Mouse (Mus musculus) kidney, postnatal 0 days (tissue): Measurements from ENCODE around the gene Gm20388. TPM values are rescaled to one million over a fixed set of nuclear protein-coding genes. Genes with fewer than 3 reads are reported as not detected.

Experiments
- ATAC-seq: fragments of 200-750 bp; cut with Nextera tagmentation; replicated peaks from 2 replicates; pipeline ENCODE4 v1.8.0; 2017; ENCODE audit warnings: low read depth, moderate number of reproducible peaks, moderate TSS enrichment, moderate library complexity; ENCODE audit not compliant: low FRiP score
- DNase-seq: peaks from one replicate; pipeline ENCODE4 v3.0.0-alpha.2; 2016; ENCODE audit warnings: low spot score
- H3K27ac ChIP-seq: fragments of 300-500 bp; sonication (generic); 2 replicates; pipeline ENCODE4 v1.5.1; 2014; ENCODE audit warnings: mild to moderate bottlenecking
- H3K27me3 ChIP-seq: fragments of 300-500 bp; sonication (generic); 2 replicates; pipeline ENCODE4 v1.6.1; 2014; ENCODE audit warnings: low read length, mixed read lengths; ENCODE audit not compliant: insufficient read depth
- H3K36me3 ChIP-seq: fragments of 300-500 bp; sonication (generic); 2 replicates; pipeline ENCODE4 v1.6.1; 2014; ENCODE audit warnings: low read length, mixed read lengths; ENCODE audit not compliant: insufficient read depth
- H3K4me1 ChIP-seq: fragments of 300-500 bp; sonication (generic); replicated peaks from 2 replicates; pipeline ENCODE4 v1.6.1; 2014; ENCODE audit warnings: antibody characterized with exemption, low read length, mixed read lengths; ENCODE audit not compliant: insufficient read depth
- H3K4me2 ChIP-seq: fragments of 300-500 bp; sonication (generic); 2 replicates; pipeline ENCODE4 v1.6.1; 2014; ENCODE audit warnings: mild to moderate bottlenecking, low read length, moderate library complexity, mixed read lengths
- H3K4me3 ChIP-seq: fragments of 300-500 bp; sonication (generic); replicated peaks from 2 replicates; pipeline ENCODE4 v1.5.1; 2014; ENCODE audit warnings: low read depth, low read length
- H3K9ac ChIP-seq: fragments of 300-500 bp; sonication (generic); 2 replicates; pipeline ENCODE4 v1.6.1; 2014; ENCODE audit warnings: low read depth, low read length
- H3K9me3 ChIP-seq: fragments of 300-500 bp; sonication (generic); replicated peaks from 2 replicates; pipeline ENCODE4 v1.6.1; 2016; ENCODE audit warnings: low read length, inconsistent platforms, mixed read lengths
- CTCF ChIP-seq: IDR thresholded peaks from 2 replicates; pipeline ENCODE4 v1.5.1; 2016; ENCODE audit warnings: antibody characterized with exemption, low read depth, mild to moderate bottlenecking, moderate library complexity
- WGBS: fragments of 180-500 bp; shearing (Covaris S2); extraction: QIAGEN DNeasy Blood & Tissue Kit; methylation state at CpG from one replicate; pipeline ENCODE4 v1.1.7; 2014; 5-methylcytosine and 5-hydroxymethylcytosine counted together
- polyA plus RNA-seq: library from polyadenylated mRNA; unstranded; fragments of >200 nt; fragmentation: Nextera tagmentation; extraction: Ambion mirVana; gene quantifications from 2 replicates; pipeline ENCODE4 v1.2.1, GENCODE M21; 2015

Gene Gm20388
- polyA plus RNA-seq, 1 experiment from 2014 or later: not detected

DNA sequence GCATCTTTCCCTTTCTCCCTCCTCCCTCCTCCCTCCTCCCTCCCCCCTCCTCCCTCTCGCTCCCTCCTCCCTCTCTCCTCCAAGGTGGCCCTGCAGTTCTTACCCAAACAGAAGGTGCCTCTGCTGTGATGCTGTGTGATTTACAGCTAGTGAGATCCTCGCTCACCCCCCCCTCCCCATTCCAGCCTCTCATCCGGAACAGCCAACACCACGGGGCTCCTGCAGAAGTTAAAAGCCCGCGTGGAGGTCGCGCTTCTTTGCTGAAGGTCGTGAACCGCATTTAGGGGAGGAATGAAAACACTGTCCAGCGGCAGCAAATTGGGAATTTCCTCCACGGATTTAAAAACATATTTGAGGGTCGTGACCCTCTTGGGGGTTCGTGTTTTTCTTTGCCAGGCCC lies 937.1 kb downstream of the Gm20388 start:
- Histone ChIP-seq H3K27me3 (no peaks in the 10 kb centered on the region), H3K27ac (no peak overlapping the region), H3K9me3 (no peaks in the 10 kb centered on the region), H3K4me1 (peaks cover 4% of the 10 kb centered on the region; the same call in 1 of the 2 replicates), H3K4me3 (no peak overlapping the region), H3K4me2 (no peak overlapping the region), H3K36me3 (no peaks in the 10 kb centered on the region), H3K9ac (no peak overlapping the region)
- no peak for TF ChIP-seq CTCF
- WGBS: under 1% methylated on average over 13 of the region's 14 CpGs
- DNase-seq (peak; percentile 33), ATAC-seq (no peak)

DNA sequence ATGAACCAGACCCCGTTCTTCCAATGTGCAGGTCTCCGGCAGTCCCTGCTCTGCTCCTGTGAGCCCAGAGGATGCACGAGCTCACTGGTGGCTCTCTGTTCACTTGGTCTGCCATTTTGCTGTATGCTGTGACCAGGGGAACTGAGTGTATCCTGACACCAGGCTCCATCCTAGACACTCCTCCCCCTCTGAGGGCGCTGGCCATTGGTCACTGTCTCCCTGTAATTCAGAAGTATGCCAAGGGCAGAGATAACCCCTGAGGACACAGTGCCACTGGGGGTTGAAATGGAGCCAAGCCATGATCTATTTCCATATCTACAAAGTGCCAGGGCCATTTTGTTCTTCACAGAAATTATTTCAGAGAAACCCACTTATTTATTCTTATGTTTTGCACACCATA lies 937.8 kb downstream of the Gm20388 start:
- no peaks in the 10 kb centered on the region for H3K27me3 ChIP-seq
- TF ChIP-seq CTCF: no peak
- no peak for ATAC-seq
- 31% methylated on average over 4 of the region's 4 CpGs for WGBS
- no peak overlapping the region for H3K4me3 ChIP-seq
- no peaks in the 10 kb centered on the region for H3K36me3 ChIP-seq
- no peak for DNase-seq
- no peak overlapping the region for H3K27ac ChIP-seq
- H3K9me3 ChIP-seq: no peaks in the 10 kb centered on the region
- H3K4me2 ChIP-seq: no peak overlapping the region
- no peak overlapping the region for H3K9ac ChIP-seq
- H3K4me1 ChIP-seq: peaks cover 4% of the 10 kb centered on the region; the same call in 1 of the 2 replicates

DNA sequence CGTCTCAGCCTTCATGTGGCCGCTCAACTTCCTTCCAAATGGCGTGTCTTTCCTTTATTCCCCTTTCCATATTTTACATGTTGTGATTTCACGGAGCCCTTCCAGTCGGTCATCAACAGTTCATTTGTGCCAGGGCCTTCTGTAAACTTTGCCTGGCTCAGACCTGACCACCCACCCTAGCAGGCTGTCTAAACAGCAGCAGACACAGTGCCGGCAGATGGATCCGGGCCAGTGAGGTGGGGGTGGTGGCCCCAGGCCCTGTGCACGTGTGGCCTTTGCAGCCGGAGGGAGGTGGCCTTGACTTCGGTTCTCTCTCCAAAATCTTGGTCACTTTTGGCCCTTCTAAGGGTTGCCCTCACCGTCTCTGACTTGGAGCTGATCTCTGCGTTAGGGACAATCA lies 940.8 kb downstream of the Gm20388 start:
- WGBS: 80% methylated on average over 12 of the region's 12 CpGs
- ATAC-seq (no peak), DNase-seq (no peak)
- Histone ChIP-seq H3K4me1 (peaks cover 4% of the 10 kb centered on the region; the same call in 1 of the 2 replicates), H3K9ac (no peak overlapping the region), H3K4me2 (no peak overlapping the region), H3K36me3 (no peaks in the 10 kb centered on the region), H3K27me3 (no peaks in the 10 kb centered on the region), H3K9me3 (no peaks in the 10 kb centered on the region), H3K27ac (no peak overlapping the region), H3K4me3 (no peak overlapping the region)
- no peak for TF ChIP-seq CTCF

DNA sequence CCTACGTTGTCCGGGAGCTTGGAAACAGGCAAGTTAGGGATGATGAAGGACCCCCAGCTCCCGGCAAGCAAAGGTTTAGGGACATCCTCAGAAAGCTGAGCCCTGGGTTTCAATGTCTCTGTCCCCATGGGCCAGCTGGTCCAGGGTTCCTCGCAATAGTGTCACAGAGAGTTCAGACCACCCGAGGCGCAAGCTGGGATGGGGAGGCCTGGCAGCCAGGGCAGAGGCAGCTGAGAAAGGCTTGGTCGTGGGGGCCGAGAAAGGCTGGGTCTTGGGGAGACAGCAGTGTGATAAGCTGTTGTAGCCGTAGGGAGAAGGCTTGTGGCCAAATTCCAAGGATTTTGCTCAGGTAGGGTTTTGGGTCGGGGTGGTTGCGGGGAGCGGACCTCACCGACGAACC lies 949.2 kb downstream of the Gm20388 start:
- Histone ChIP-seq H3K4me1 (no peaks in the 10 kb centered on the region), H3K9ac (no peak overlapping the region), H3K9me3 (no peaks in the 10 kb centered on the region), H3K4me2 (no peak overlapping the region), H3K27me3 (no peaks in the 10 kb centered on the region), H3K4me3 (no peak overlapping the region), H3K27ac (no peak overlapping the region), H3K36me3 (no peaks in the 10 kb centered on the region)
- ATAC-seq (no peak), DNase-seq (no peak)
- 76% methylated on average over 14 of the region's 14 CpGs for WGBS
- no peak for TF ChIP-seq CTCF

DNA sequence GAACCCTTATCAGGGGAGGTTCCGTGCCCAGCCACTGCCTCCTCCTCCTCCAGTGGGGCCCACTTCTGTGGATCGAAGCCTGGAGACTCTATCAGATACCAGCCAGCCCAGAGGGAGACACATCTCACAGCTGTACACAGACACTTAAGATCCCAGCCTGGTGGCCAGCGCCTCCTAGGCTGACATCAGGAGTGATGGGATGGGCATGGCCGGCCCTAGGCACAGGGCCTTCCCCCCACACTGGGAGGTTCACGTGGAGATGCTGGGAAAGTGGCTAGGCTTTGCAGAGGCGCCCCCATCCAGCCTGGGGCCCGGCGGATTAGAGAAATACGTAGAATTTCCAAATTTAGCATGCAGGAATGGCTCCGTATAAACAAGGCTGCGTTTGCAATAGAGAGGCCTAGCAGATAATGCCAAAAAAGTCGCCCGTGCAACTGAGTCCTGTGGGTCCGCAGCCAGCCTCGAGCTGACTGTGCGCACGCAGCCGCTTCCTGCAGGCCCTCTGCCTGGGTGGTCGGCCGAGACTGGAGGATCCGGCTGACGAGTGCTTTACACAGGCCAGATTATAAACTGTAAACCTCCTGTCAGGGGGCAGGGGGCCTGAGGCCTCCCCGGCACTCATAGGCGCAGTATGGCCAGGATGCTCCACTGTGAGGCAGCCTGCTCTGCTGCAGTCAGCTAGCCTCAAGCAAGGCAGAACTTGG lies 949.9 kb downstream of the Gm20388 start:
- H3K27me3 ChIP-seq: no peaks in the 10 kb centered on the region
- H3K4me3 ChIP-seq: no peak overlapping the region
- no peaks in the 10 kb centered on the region for H3K4me1 ChIP-seq
- H3K36me3 ChIP-seq: no peaks in the 10 kb centered on the region
- DNase-seq (peak; percentile 40), ATAC-seq (no peak)
- no peak for TF ChIP-seq CTCF
- no peaks in the 10 kb centered on the region for H3K9me3 ChIP-seq
- WGBS: 48% methylated on average over 24 of the region's 24 CpGs
- H3K27ac ChIP-seq: no peak overlapping the region
- H3K9ac ChIP-seq: no peak overlapping the region
- H3K4me2 ChIP-seq: no peak overlapping the region

DNA sequence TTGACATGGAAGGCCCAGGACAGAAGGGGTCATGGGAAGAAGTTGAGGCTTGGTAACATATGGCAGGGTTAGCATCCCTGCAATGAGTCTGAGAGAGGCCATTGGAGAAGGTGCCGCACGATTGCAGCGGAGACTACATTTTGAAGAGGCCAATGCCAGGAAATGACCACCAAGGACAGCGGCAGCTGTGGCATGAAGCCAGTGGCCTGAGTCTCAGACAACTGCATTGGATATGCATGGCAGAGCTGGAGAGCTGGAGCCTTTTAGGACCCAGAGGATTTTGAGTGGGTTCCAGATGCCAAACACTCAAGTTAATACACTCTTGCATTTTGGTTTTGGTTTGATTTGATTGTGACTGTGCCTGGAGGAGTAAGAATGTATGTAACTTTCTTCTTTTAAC lies 953.0 kb downstream of the Gm20388 start:
- no peak overlapping the region for H3K9ac ChIP-seq
- no peaks in the 10 kb centered on the region for H3K27me3 ChIP-seq
- no peak overlapping the region for H3K4me2 ChIP-seq
- 69% methylated on average over 4 of the region's 4 CpGs for WGBS
- ATAC-seq (no peak), DNase-seq (no peak)
- H3K4me1 ChIP-seq: no peaks in the 10 kb centered on the region
- H3K9me3 ChIP-seq: no peaks in the 10 kb centered on the region
- TF ChIP-seq CTCF: no peak
- no peak overlapping the region for H3K4me3 ChIP-seq
- no peaks in the 10 kb centered on the region for H3K36me3 ChIP-seq
- no peak overlapping the region for H3K27ac ChIP-seq

DNA sequence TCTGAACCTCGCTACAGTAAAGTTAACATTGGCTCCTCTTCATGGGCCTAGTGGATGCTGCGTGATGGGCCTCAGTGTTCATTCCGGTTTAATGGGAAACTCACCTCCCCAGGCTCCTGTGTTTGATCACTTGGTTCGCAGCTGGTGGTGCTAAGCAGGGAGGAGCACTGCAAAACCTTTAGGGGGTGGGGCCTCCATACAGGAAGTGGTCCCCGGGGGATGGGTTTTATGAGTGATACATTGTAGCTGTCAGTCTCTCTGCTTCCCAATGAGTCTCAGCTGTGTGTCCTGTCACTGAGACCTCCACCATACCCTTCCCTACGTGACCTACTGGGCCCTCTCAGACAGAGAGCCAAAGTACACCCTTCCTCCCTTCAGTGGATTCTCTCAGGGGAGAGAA lies 956.7 kb downstream of the Gm20388 start:
- WGBS: 41% methylated on average over 6 of the region's 6 CpGs
- ATAC-seq: no peak
- no peaks in the 10 kb centered on the region for H3K4me1 ChIP-seq

More for the DNA sequence above, 956.7 kb downstream of the Gm20388 start:
- no peak overlapping the region for H3K27ac ChIP-seq
- H3K27me3 ChIP-seq: no peaks in the 10 kb centered on the region
- TF ChIP-seq CTCF: no peak
- no peak overlapping the region for H3K9ac ChIP-seq
- no peak for DNase-seq
- no peak overlapping the region for H3K4me3 ChIP-seq
- no peaks in the 10 kb centered on the region for H3K9me3 ChIP-seq
- H3K36me3 ChIP-seq: no peaks in the 10 kb centered on the region
- no peak overlapping the region for H3K4me2 ChIP-seq
